Mouse (Mus musculus) neural tube, embryonic 14.5 days (tissue): Measurements from ENCODE around the gene Aes. TPM values are rescaled to one million over a fixed set of nuclear protein-coding genes. Genes with fewer than 3 reads are reported as not detected.

Experiments used
- ATAC-seq: fragments of 200-750 bp; cut with Nextera tagmentation; 2 replicates; pipeline ENCODE4 v1.8.0; 2017; ENCODE audit warnings: low read depth, mild to moderate bottlenecking, moderate TSS enrichment, moderate library complexity
- H3K27ac ChIP-seq: fragments of 300-500 bp; sonication (generic); 2 replicates; pipeline ENCODE4 v1.5.1; 2014; ENCODE audit warnings: low read depth, mild to moderate bottlenecking, control low read depth, low read length, moderate library complexity, mixed read lengths
- H3K27me3 ChIP-seq: fragments of 300-500 bp; sonication (generic); 2 replicates; pipeline ENCODE4 v1.6.1; 2014; ENCODE audit warnings: low read length; ENCODE audit not compliant: control insufficient read depth, insufficient read depth
- H3K36me3 ChIP-seq: fragments of 300-500 bp; sonication (generic); 2 replicates; pipeline ENCODE4 v1.6.1; 2014; ENCODE audit warnings: low read length, mixed read lengths; ENCODE audit not compliant: control insufficient read depth, insufficient read depth
- H3K4me1 ChIP-seq: fragments of 300-500 bp; sonication (generic); 2 replicates; pipeline ENCODE4 v1.6.1; 2014; ENCODE audit warnings: low read length; ENCODE audit not compliant: control insufficient read depth, insufficient read depth
- H3K4me2 ChIP-seq: fragments of 300-500 bp; sonication (generic); 2 replicates; pipeline ENCODE4 v1.6.1; 2014; ENCODE audit warnings: mild to moderate bottlenecking, low read depth, low read length, control low read depth
- H3K4me3 ChIP-seq: fragments of 300-500 bp; sonication (generic); 2 replicates; pipeline ENCODE4 v1.5.1; 2014; ENCODE audit warnings: low read depth, low read length, control low read depth, mixed read lengths
- H3K9ac ChIP-seq: fragments of 300-500 bp; sonication (generic); replicated peaks from 2 replicates; pipeline ENCODE4 v1.6.1; 2014; ENCODE audit warnings: low read depth, mild to moderate bottlenecking, control low read depth, low read length, mixed read lengths
- H3K9me3 ChIP-seq: fragments of 300-500 bp; sonication (generic); 2 replicates; pipeline ENCODE4 v1.6.1; 2016; ENCODE audit warnings: low read length; ENCODE audit not compliant: control insufficient read depth
- WGBS: fragments of 180-500 bp; shearing (Covaris S2); extraction: QIAGEN DNeasy Blood & Tissue Kit; methylation state at CpG from one replicate; pipeline ENCODE4 v1.1.7; 2014; 5-methylcytosine and 5-hydroxymethylcytosine counted together
- polyA plus RNA-seq: library from polyadenylated mRNA; unstranded; fragments of >200 nt; fragmentation: Nextera tagmentation; extraction: Ambion mirVana; gene quantifications from 2 replicates; pipeline ENCODE4 v1.2.1, GENCODE M21; 2014

Aes gene
- polyA plus RNA-seq, 1 experiment from 2014 or later, result 599 TPM

- peaks cover 4% of the 10 kb centered on the region; the same call in 1 of the 2 replicates for H3K36me3 ChIP-seq
- 30% methylated on average over 9 of the region's 9 CpGs for WGBS
- H3K4me1 ChIP-seq, result no peaks in the 10 kb centered on the region
- H3K27ac ChIP-seq, result no peak within 1 kb of the TSS
- ATAC-seq, result no peak
- H3K4me2 ChIP-seq, result no peak within 1 kb of the TSS
- no peak within 1 kb of the TSS for H3K4me3 ChIP-seq
- H3K27me3 ChIP-seq, result no peaks in the 10 kb centered on the region
- no peaks in the 10 kb centered on the region for H3K9me3 ChIP-seq
- H3K9ac ChIP-seq, result no peak within 1 kb of the TSS
These were observed 35.2 kb upstream of the Aes start, which contains the start of gene Gna15 for GRCm38 (mm10) chr10:81524051-81524605. Gene Gna15, minus strand, starts transcription at chr10:81524225.

GRCm38 (mm10) chr10:81525017-81525694 is 34.1 kb upstream of the Aes start:
- Histone ChIP-seq H3K4me2 (no peak overlapping the region), H3K36me3 (peaks cover 14% of the 10 kb centered on the region), H3K27ac (no peak overlapping the region), H3K4me1 (no peaks in the 10 kb centered on the region), H3K9ac (no peak overlapping the region), H3K4me3 (no peak overlapping the region), H3K27me3 (no peaks in the 10 kb centered on the region), H3K9me3 (no peaks in the 10 kb centered on the region)
- WGBS, result 71% methylated on average over 13 of the region's 13 CpGs
- ATAC-seq, result no peak

- Histone ChIP-seq H3K9ac (no peak overlapping the region), H3K4me2 (no peak overlapping the region), H3K36me3 (peaks cover 23% of the 10 kb centered on the region), H3K4me3 (no peak overlapping the region), H3K27ac (no peak overlapping the region), H3K27me3 (no peaks in the 10 kb centered on the region), H3K4me1 (no peaks in the 10 kb centered on the region), H3K9me3 (no peaks in the 10 kb centered on the region)
- 11% methylated on average over 14 of the region's 14 CpGs for WGBS
- no peak; the same call in 1 of the 2 replicates for ATAC-seq
These were observed 32.5 kb upstream of the Aes start for GRCm38 (mm10) chr10:81526779-81527178.

GRCm38 (mm10) chr10:81534826-81535225 is 24.5 kb upstream of the Aes start:
- H3K9me3 ChIP-seq, result no peaks in the 10 kb centered on the region
- H3K4me2 ChIP-seq, result no peak overlapping the region
- WGBS, result 64% methylated on average over 16 of the region's 16 CpGs
- H3K9ac ChIP-seq, result no peak overlapping the region
- no peak for ATAC-seq
- no peaks in the 10 kb centered on the region for H3K4me1 ChIP-seq
- no peaks in the 10 kb centered on the region for H3K27me3 ChIP-seq
- peaks cover 19% of the 10 kb centered on the region for H3K36me3 ChIP-seq
- H3K27ac ChIP-seq, result no peak overlapping the region
- no peak overlapping the region for H3K4me3 ChIP-seq

GRCm38 (mm10) chr10:81536734-81537133 is 22.6 kb upstream of the Aes start:
- H3K4me3 ChIP-seq, result no peak overlapping the region
- no peak overlapping the region for H3K9ac ChIP-seq
- no peaks in the 10 kb centered on the region for H3K27me3 ChIP-seq
- no peak overlapping the region for H3K27ac ChIP-seq
- H3K9me3 ChIP-seq, result no peaks in the 10 kb centered on the region
- H3K4me2 ChIP-seq, result no peak overlapping the region
- H3K4me1 ChIP-seq, result 0 out of 2 replicates have a peak, but pooled peaks cover 2% of the 10 kb centered on the region
- WGBS, result 82% methylated on average over 6 of the region's 6 CpGs
- H3K36me3 ChIP-seq, result peaks cover 8% of the 10 kb centered on the region
- ATAC-seq, result no peak

- no peak overlapping the region for H3K4me3 ChIP-seq
- 80% methylated on average over 2 of the region's 2 CpGs for WGBS
These were observed 21.9 kb upstream of the Aes start for GRCm38 (mm10) chr10:81537429-81537828.

GRCm38 (mm10) chr10:81538321-81539048 is 20.8 kb upstream of the Aes start:
- no peaks in the 10 kb centered on the region for H3K9me3 ChIP-seq
- H3K9ac ChIP-seq, result no peak overlapping the region
- H3K36me3 ChIP-seq, result no peaks in the 10 kb centered on the region
- no peak overlapping the region for H3K4me2 ChIP-seq
- H3K27me3 ChIP-seq, result no peaks in the 10 kb centered on the region
- no peak overlapping the region for H3K27ac ChIP-seq
- WGBS, result 87% methylated on average over 3 of the region's 3 CpGs
- peaks cover 19% of the 10 kb centered on the region for H3K4me1 ChIP-seq
- no peak for ATAC-seq
- H3K4me3 ChIP-seq, result no peak overlapping the region

More at GRCm38 (mm10) chr10:81537429-81537828, 21.9 kb upstream of the Aes start:
- H3K9me3 ChIP-seq, result no peaks in the 10 kb centered on the region
- peaks cover 8% of the 10 kb centered on the region for H3K36me3 ChIP-seq
- peaks cover 9% of the 10 kb centered on the region for H3K4me1 ChIP-seq
- no peak for ATAC-seq
- no peak overlapping the region for H3K4me2 ChIP-seq
- H3K27ac ChIP-seq, result no peak overlapping the region
- no peaks in the 10 kb centered on the region for H3K27me3 ChIP-seq
- H3K9ac ChIP-seq, result no peak overlapping the region

- Histone ChIP-seq H3K4me1 (peaks cover 30% of the 10 kb centered on the region), H3K27ac (no peak overlapping the region), H3K36me3 (no peaks in the 10 kb centered on the region), H3K9ac (no peak overlapping the region), H3K4me2 (no peak overlapping the region), H3K27me3 (no peaks in the 10 kb centered on the region), H3K4me3 (no peak overlapping the region), H3K9me3 (no peaks in the 10 kb centered on the region)
- 86% methylated on average over 5 of the region's 5 CpGs for WGBS
- ATAC-seq, result no peak
These were observed 17.9 kb upstream of the Aes start for GRCm38 (mm10) chr10:81541363-81541762.

- WGBS, result 84% methylated on average over 10 of the region's 10 CpGs
These were observed 17.5 kb upstream of the Aes start for GRCm38 (mm10) chr10:81541803-81542202.

More at GRCm38 (mm10) chr10:81541803-81542202, 17.5 kb upstream of the Aes start:
- Histone ChIP-seq H3K4me1 (peaks cover 30% of the 10 kb centered on the region), H3K4me3 (no peak overlapping the region), H3K27ac (no peak overlapping the region), H3K4me2 (no peak overlapping the region), H3K27me3 (no peaks in the 10 kb centered on the region), H3K36me3 (no peaks in the 10 kb centered on the region), H3K9me3 (no peaks in the 10 kb centered on the region), H3K9ac (no peak overlapping the region)
- ATAC-seq, result no peak
